Mouse (Mus musculus): ENCODE measurements around the gene Dyrk2.

DNA sequence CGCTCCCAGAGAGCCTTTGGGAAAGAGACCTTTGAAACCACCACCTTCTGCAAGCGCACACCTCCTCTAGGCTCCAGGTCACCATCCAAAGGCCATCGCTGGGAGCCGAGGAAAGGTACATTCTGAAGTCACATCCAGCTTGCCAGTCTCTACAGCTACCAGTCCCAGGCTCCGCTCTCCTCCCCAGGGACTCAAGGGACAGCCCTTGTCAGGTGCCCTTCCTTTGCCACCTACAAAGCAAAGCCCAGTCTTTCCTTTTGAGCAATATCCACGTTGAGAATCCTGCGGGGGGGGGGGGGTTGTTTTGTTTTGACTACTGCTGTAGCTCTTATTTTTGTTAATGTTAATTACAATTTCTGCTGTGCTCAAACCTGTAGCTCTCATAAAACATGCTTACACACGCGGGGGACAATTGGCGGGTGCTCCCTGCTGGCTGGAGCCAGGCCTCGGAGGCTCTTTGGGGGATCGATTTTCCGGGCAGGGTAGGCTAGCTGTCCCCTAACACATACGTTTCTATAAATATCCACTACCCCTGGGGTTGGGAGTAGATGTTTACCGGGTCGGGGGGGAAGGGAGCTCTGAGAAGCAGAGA, 2.6 kb downstream of the Dyrk2 start:
- no peak for TF ChIP-seq TAL1 (IDR thresholded peaks at IDR 0.05; ENCODE audit: low read length)
- TF ChIP-seq GATA1 (IDR thresholded peaks at IDR 0.05; ENCODE audit: low read length), result no peak
